Mouse (Mus musculus): ENCODE results near the gene Slc16a2.

Slc16a2 gene

GRCm38 (mm10) chrX:103653021-103653420 is 168.8 kb downstream of the Slc16a2 start:
- DNase-seq (ENCODE audit: low spot score in 2 of 2): no peak

GRCm38 (mm10) chrX:103652048-103652447 is 169.7 kb downstream of the Slc16a2 start:
- DNase-seq (ENCODE audit: low spot score in 2 of 2): no peak

All from right cerebral cortex, postnatal 10 days (tissue).